Mouse (Mus musculus) hindbrain, embryonic 16.5 days (tissue): ENCODE data around the gene Gramd4. TPM values are rescaled to one million over a fixed set of nuclear protein-coding genes. Genes with fewer than 3 reads are reported as not detected.

Experiments
- ATAC-seq: fragments of 200-750 bp; cut with Nextera tagmentation; 2 replicates; pipeline ENCODE4 v1.8.0; 2017; ENCODE audit warnings: moderate TSS enrichment, moderate library complexity
- H3K27ac ChIP-seq: fragments of 300-500 bp; sonication (generic); 2 replicates; pipeline ENCODE4 v1.5.1; 2014; ENCODE audit warnings: low read depth, mild to moderate bottlenecking, control low read depth, low read length, moderate library complexity
- H3K27me3 ChIP-seq: fragments of 300-500 bp; sonication (generic); replicated peaks from 2 replicates; pipeline ENCODE4 v1.6.1; 2014; ENCODE audit warnings: low read length; ENCODE audit not compliant: control insufficient read depth, insufficient read depth
- H3K36me3 ChIP-seq: fragments of 300-500 bp; sonication (generic); 2 replicates; pipeline ENCODE4 v1.6.1; 2014; ENCODE audit warnings: mild to moderate bottlenecking, low read length, moderate library complexity, mixed read lengths; ENCODE audit not compliant: control insufficient read depth, insufficient read depth
- H3K4me1 ChIP-seq: fragments of 300-500 bp; sonication (generic); 2 replicates; pipeline ENCODE4 v1.6.1; 2014; ENCODE audit warnings: low read depth, low read length; ENCODE audit not compliant: control insufficient read depth, insufficient read depth
- H3K4me2 ChIP-seq: fragments of 300-500 bp; sonication (generic); 2 replicates; pipeline ENCODE4 v1.6.1; 2014; ENCODE audit warnings: mild to moderate bottlenecking, low read length, control low read depth, moderate library complexity
- H3K4me3 ChIP-seq: fragments of 300-500 bp; sonication (generic); 2 replicates; pipeline ENCODE4 v1.5.1; 2014; ENCODE audit warnings: mild to moderate bottlenecking, low read length, control low read depth, moderate library complexity
- H3K9ac ChIP-seq: fragments of 300-500 bp; sonication (generic); 2 replicates; pipeline ENCODE4 v1.6.1; 2014; ENCODE audit warnings: low read depth, mild to moderate bottlenecking, control low read depth, low read length, moderate library complexity
- H3K9me3 ChIP-seq: fragments of 300-500 bp; sonication (generic); 2 replicates; pipeline ENCODE4 v1.6.1; 2014; ENCODE audit warnings: mild to moderate bottlenecking, low read length, moderate library complexity; ENCODE audit not compliant: control insufficient read depth
- WGBS: fragments of 180-500 bp; shearing (Covaris S2); extraction: QIAGEN DNeasy Blood & Tissue Kit; methylation state at CpG from one replicate; pipeline ENCODE4 v1.1.7; 2014; 5-methylcytosine and 5-hydroxymethylcytosine counted together
- polyA plus RNA-seq: library from polyadenylated mRNA; unstranded; fragments of >200 nt; fragmentation: Nextera tagmentation; extraction: Ambion mirVana; gene quantifications from 2 replicates; pipeline ENCODE4 v1.2.1, GENCODE M21; 2015

Gramd4 gene
- polyA plus RNA-seq, 1 experiment from 2014 or later, result 18.4 TPM

- H3K4me1 ChIP-seq, result 0 out of 2 replicates have a peak, but pooled peaks cover 2% of the 10 kb centered on the region
- H3K27ac ChIP-seq, result no peak overlapping the region
- no peak overlapping the region for H3K9ac ChIP-seq
- no peak overlapping the region for H3K4me3 ChIP-seq
- H3K27me3 ChIP-seq, result no peaks in the 10 kb centered on the region
- ATAC-seq, result no peak
- H3K4me2 ChIP-seq, result no peak overlapping the region
- H3K9me3 ChIP-seq, result peaks cover 3% of the 10 kb centered on the region; the same call in 1 of the 2 replicates
- H3K36me3 ChIP-seq, result no peaks in the 10 kb centered on the region
- 85% methylated on average over 9 of the region's 9 CpGs for WGBS
These were observed 35.5 kb upstream of the Gramd4 start for GRCm38 (mm10) chr15:86021971-86022370.

GRCm38 (mm10) chr15:86027871-86028270, 29.6 kb upstream of the Gramd4 start:
- H3K4me1 ChIP-seq, result peaks cover 1% of the 10 kb centered on the region
- H3K36me3 ChIP-seq, result no peaks in the 10 kb centered on the region; the same call in none of the 2 replicates
- no peak overlapping the region for H3K27ac ChIP-seq
- peak overlapping the region; percentile 15 for H3K4me2 ChIP-seq
- no peak for ATAC-seq
- 69% methylated on average over 8 of the region's 8 CpGs for WGBS
- H3K4me3 ChIP-seq, result no peak overlapping the region
- peaks cover 11% of the 10 kb centered on the region for H3K27me3 ChIP-seq
- no peak overlapping the region for H3K9ac ChIP-seq
- peaks cover 4% of the 10 kb centered on the region for H3K9me3 ChIP-seq

DNA sequence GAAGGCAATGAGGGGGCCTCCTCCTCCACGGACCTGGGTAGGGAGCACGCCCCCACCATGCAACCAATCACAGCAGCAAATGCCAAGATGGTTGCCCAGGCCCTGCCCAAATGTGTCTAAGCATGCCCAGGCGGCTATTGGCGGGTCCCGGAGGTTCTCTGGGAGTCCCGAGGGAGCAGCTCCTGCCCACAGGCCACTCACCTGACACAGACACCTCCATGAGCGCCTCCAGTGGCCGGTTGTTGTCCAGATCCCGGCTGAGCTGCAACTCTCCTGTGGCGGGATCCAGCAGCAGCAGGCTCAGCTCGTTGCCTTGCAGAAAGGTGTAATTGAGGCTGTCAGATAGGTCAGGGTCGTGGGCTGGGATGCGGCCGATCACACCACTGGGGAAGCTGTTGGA, 27.5 kb upstream of the Gramd4 start:
- peaks cover 22% of the 10 kb centered on the region for H3K4me1 ChIP-seq
- H3K36me3 ChIP-seq, result no peaks in the 10 kb centered on the region; the same call in none of the 2 replicates
- no peak overlapping the region for H3K9ac ChIP-seq
- no peak overlapping the region; the same call in 1 of the 2 replicates for H3K4me3 ChIP-seq
- 68% methylated on average over 14 of the region's 14 CpGs for WGBS
- peaks cover 4% of the 10 kb centered on the region for H3K9me3 ChIP-seq
- H3K27ac ChIP-seq, result no peak overlapping the region
- peak overlapping the region; percentile 27 for H3K4me2 ChIP-seq
- no peak for ATAC-seq
- peaks cover 30% of the 10 kb centered on the region for H3K27me3 ChIP-seq

- Histone ChIP-seq H3K9me3 (peaks cover 4% of the 10 kb centered on the region), H3K4me3 (peak overlapping the region; percentile 54), H3K9ac (peak overlapping the region; percentile 59), H3K36me3 (no peaks in the 10 kb centered on the region; the same call in none of the 2 replicates), H3K27ac (peak overlapping the region; percentile 48; the same call in 1 of the 2 replicates), H3K27me3 (peaks cover 30% of the 10 kb centered on the region), H3K4me2 (peak overlapping the region; percentile 83), H3K4me1 (peaks cover 22% of the 10 kb centered on the region)
- peak; percentile 22 for ATAC-seq
- WGBS, result 1% methylated on average over 25 of the region's 38 CpGs
These were observed 24.7 kb upstream of the Gramd4 start for GRCm38 (mm10) chr15:86032811-86033190.

- Histone ChIP-seq H3K27me3 (peaks cover 30% of the 10 kb centered on the region), H3K4me3 (peak within 1 kb of the TSS; percentile 54), H3K4me2 (peak within 1 kb of the TSS; percentile 83), H3K9me3 (peaks cover 4% of the 10 kb centered on the region), H3K4me1 (peaks cover 22% of the 10 kb centered on the region), H3K36me3 (no peaks in the 10 kb centered on the region; the same call in none of the 2 replicates), H3K27ac (peak within 1 kb of the TSS; percentile 56), H3K9ac (peak within 1 kb of the TSS; percentile 59)
- under 1% methylated on average over 69 of the region's 80 CpGs for WGBS
- ATAC-seq, result peak; percentile 57
These were observed 24.2 kb upstream of the Gramd4 start, which contains the start of gene Celsr1 for GRCm38 (mm10) chr15:86033191-86033841. Celsr1 (minus strand) TSS chr15:86033777.

DNA sequence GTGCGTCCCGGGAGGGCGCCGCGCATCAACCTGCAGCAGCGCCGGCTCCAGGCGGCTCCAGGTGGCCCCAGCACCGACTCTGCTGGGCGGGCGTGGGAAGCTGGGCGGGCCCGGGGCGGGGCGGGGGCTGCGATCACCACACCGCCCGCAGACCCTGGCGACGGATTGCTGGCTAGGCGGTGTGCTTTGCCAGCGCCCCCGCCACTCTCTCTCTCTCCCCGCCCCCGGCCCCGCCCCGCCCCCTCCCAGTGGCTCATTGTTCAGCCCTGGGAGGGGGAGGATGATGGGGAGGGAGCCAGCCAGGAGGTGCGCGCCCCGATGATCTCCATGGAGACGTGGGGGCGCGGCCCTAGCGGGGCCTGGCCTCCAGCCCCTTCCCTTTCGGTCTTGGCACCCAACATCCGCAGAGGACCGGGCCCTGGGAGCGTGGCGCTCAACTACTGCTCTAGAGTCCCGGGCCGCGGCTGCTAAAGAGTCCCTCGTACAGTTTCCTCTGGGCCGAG, 23.4 kb upstream of the Gramd4 start:
- Histone ChIP-seq H3K27me3 (peaks cover 30% of the 10 kb centered on the region), H3K36me3 (no peaks in the 10 kb centered on the region; the same call in none of the 2 replicates), H3K9ac (peak overlapping the region; percentile 59), H3K27ac (peak overlapping the region; percentile 56), H3K9me3 (peaks cover 4% of the 10 kb centered on the region), H3K4me1 (peaks cover 22% of the 10 kb centered on the region), H3K4me3 (peak overlapping the region; percentile 54), H3K4me2 (peak overlapping the region; percentile 83)
- peak; percentile 78 for ATAC-seq
- 0% methylated on average over 40 of the region's 44 CpGs for WGBS

GRCm38 (mm10) chr15:86034781-86035360, 22.6 kb upstream of the Gramd4 start:
- 9% methylated on average over 12 of the region's 12 CpGs for WGBS
- Histone ChIP-seq H3K4me2 (peak overlapping the region; percentile 83), H3K9me3 (peaks cover 4% of the 10 kb centered on the region), H3K4me3 (peak overlapping the region; percentile 54; the same call in 1 of the 2 replicates), H3K9ac (no peak overlapping the region), H3K27me3 (peaks cover 30% of the 10 kb centered on the region), H3K36me3 (no peaks in the 10 kb centered on the region; the same call in none of the 2 replicates), H3K27ac (no peak overlapping the region), H3K4me1 (peaks cover 22% of the 10 kb centered on the region)
- ATAC-seq, result no peak

- Histone ChIP-seq H3K4me2 (no peak overlapping the region), H3K4me1 (peaks cover 22% of the 10 kb centered on the region), H3K9me3 (no peaks in the 10 kb centered on the region; the same call in none of the 2 replicates), H3K27me3 (peaks cover 30% of the 10 kb centered on the region), H3K9ac (no peak overlapping the region), H3K27ac (no peak overlapping the region), H3K36me3 (no peaks in the 10 kb centered on the region; the same call in 1 of the 2 replicates), H3K4me3 (no peak overlapping the region)
- 90% methylated on average over 3 of the region's 3 CpGs for WGBS
- ATAC-seq, result no peak
These were observed 21.6 kb upstream of the Gramd4 start for GRCm38 (mm10) chr15:86035913-86036312.

- Histone ChIP-seq H3K4me2 (peak overlapping the region; percentile 13; the same call in 1 of the 2 replicates), H3K36me3 (no peaks in the 10 kb centered on the region), H3K4me3 (no peak overlapping the region), H3K9ac (no peak overlapping the region), H3K27ac (no peak overlapping the region), H3K9me3 (no peaks in the 10 kb centered on the region), H3K27me3 (peaks cover 11% of the 10 kb centered on the region), H3K4me1 (peaks cover 12% of the 10 kb centered on the region)
- 4% methylated on average over 2 of the region's 2 CpGs for WGBS
- ATAC-seq, result peak; percentile 81
These were observed 18.7 kb upstream of the Gramd4 start for GRCm38 (mm10) chr15:86038802-86039201.
